Mouse (Mus musculus) stomach, embryonic 14.5 days (tissue): ENCODE results near the gene Scml4. TPM values are rescaled to one million over a fixed set of nuclear protein-coding genes. Genes with fewer than 3 reads are reported as not detected.

Experiments used
- ATAC-seq: fragments of 200-750 bp; cut with Nextera tagmentation; 2 replicates; pipeline ENCODE4 v1.8.0; 2017; ENCODE audit warnings: low read depth, moderate TSS enrichment; ENCODE audit not compliant: insufficient number of reproducible peaks, insufficient read depth, low FRiP score
- H3K27ac ChIP-seq: fragments of 300-500 bp; sonication (generic); 2 replicates; pipeline ENCODE4 v1.5.1; 2014; ENCODE audit warnings: mild to moderate bottlenecking, low read length, moderate library complexity, mixed read lengths
- H3K27me3 ChIP-seq: fragments of 300-500 bp; sonication (generic); 2 replicates; pipeline ENCODE4 v1.6.1; 2014; ENCODE audit warnings: low read length, control low read depth, mixed read lengths; ENCODE audit not compliant: control insufficient read depth, insufficient read depth
- H3K36me3 ChIP-seq: fragments of 300-500 bp; sonication (generic); 2 replicates; pipeline ENCODE4 v1.6.1; 2014; ENCODE audit warnings: mild to moderate bottlenecking, control low read depth, low read length, moderate library complexity, mixed read lengths; ENCODE audit not compliant: control insufficient read depth, insufficient read depth
- H3K4me1 ChIP-seq: fragments of 300-500 bp; sonication (generic); 2 replicates; pipeline ENCODE4 v1.6.1; 2014; ENCODE audit warnings: low read length, control low read depth, mixed read lengths; ENCODE audit not compliant: control insufficient read depth, insufficient read depth
- H3K4me2 ChIP-seq: fragments of 300-500 bp; sonication (generic); replicated peaks from 2 replicates; pipeline ENCODE4 v1.6.1; 2014; ENCODE audit warnings: low read depth, low read length, control low read depth
- H3K4me3 ChIP-seq: fragments of 300-500 bp; sonication (generic); 2 replicates; pipeline ENCODE4 v1.5.1; 2014; ENCODE audit warnings: low read depth, low read length, control low read depth
- H3K9ac ChIP-seq: fragments of 300-500 bp; sonication (generic); replicated peaks from 2 replicates; pipeline ENCODE4 v1.6.1; 2014; ENCODE audit warnings: low read depth, mild to moderate bottlenecking, control low read depth, low read length, moderate library complexity, mixed read lengths
- H3K9me3 ChIP-seq: fragments of 300-500 bp; sonication (generic); 2 replicates; pipeline ENCODE4 v1.6.1; 2016; ENCODE audit warnings: low read depth, low read length, control low read depth; ENCODE audit not compliant: control insufficient read depth
- WGBS: fragments of 180-500 bp; shearing (Covaris S2); extraction: QIAGEN DNeasy Blood & Tissue Kit; methylation state at CpG from one replicate; pipeline ENCODE4 v1.1.7; 2014; 5-methylcytosine and 5-hydroxymethylcytosine counted together
- polyA plus RNA-seq: library from polyadenylated mRNA; unstranded; fragments of >200 nt; fragmentation: Nextera tagmentation; extraction: Ambion mirVana; gene quantifications from 2 replicates; pipeline ENCODE4 v1.2.1, GENCODE M21; 2014

The Scml4 gene
- polyA plus RNA-seq, 1 experiment from 2014 or later: 4.7 TPM

- Histone ChIP-seq H3K27ac (no peak overlapping the region), H3K36me3 (no peaks in the 10 kb centered on the region), H3K4me3 (no peak overlapping the region), H3K27me3 (no peaks in the 10 kb centered on the region), H3K9me3 (no peaks in the 10 kb centered on the region), H3K4me1 (peaks cover 19% of the 10 kb centered on the region; the same call in 1 of the 2 replicates), H3K9ac (no peak overlapping the region), H3K4me2 (no peak overlapping the region)
- 78% methylated on average over 4 of the region's 4 CpGs for WGBS
- no peak for ATAC-seq
Measured at GRCm38 (mm10) chr10:42938361-42938760, 78.2 kb downstream of the Scml4 start.

GRCm38 (mm10) chr10:42939691-42940090 lies 79.5 kb downstream of the Scml4 start:
- WGBS: 50% methylated on average over 7 of the region's 7 CpGs
- Histone ChIP-seq H3K9ac (no peak overlapping the region), H3K4me2 (no peak overlapping the region), H3K27ac (no peak overlapping the region), H3K4me1 (peaks cover 18% of the 10 kb centered on the region; the same call in 1 of the 2 replicates), H3K9me3 (no peaks in the 10 kb centered on the region), H3K27me3 (no peaks in the 10 kb centered on the region), H3K4me3 (no peak overlapping the region), H3K36me3 (no peaks in the 10 kb centered on the region)
- ATAC-seq: no peak

- WGBS: 69% methylated on average over 21 of the region's 21 CpGs
- Histone ChIP-seq H3K9ac (no peak overlapping the region), H3K4me1 (peaks cover 14% of the 10 kb centered on the region; the same call in 1 of the 2 replicates), H3K4me3 (no peak overlapping the region), H3K36me3 (no peaks in the 10 kb centered on the region), H3K4me2 (peak overlapping the region; percentile 12; the same call in 1 of the 2 replicates), H3K9me3 (no peaks in the 10 kb centered on the region), H3K27ac (no peak overlapping the region), H3K27me3 (no peaks in the 10 kb centered on the region)
- no peak for ATAC-seq
Measured at GRCm38 (mm10) chr10:42940193-42941050, 80.3 kb downstream of the Scml4 start.

GRCm38 (mm10) chr10:42941278-42941677 lies 81.1 kb downstream of the Scml4 start:
- H3K9ac ChIP-seq: 0 out of 2 replicates have a peak overlapping the region, but pooled peaks have one; percentile 14

GRCm38 (mm10) chr10:42941697-42942221 lies 81.6 kb downstream of the Scml4 start:
- 45% methylated on average over 14 of the region's 14 CpGs for WGBS
- no peaks in the 10 kb centered on the region for H3K36me3 ChIP-seq
- ATAC-seq: peak; percentile 78
- H3K9me3 ChIP-seq: no peaks in the 10 kb centered on the region
- H3K4me2 ChIP-seq: peak overlapping the region; percentile 30
- no peaks in the 10 kb centered on the region for H3K27me3 ChIP-seq
- peak overlapping the region; percentile 69; the same call in 1 of the 2 replicates for H3K27ac ChIP-seq
- H3K4me3 ChIP-seq: peak overlapping the region; percentile 2; the same call in 1 of the 2 replicates
- peaks cover 14% of the 10 kb centered on the region; the same call in 1 of the 2 replicates for H3K4me1 ChIP-seq
- H3K9ac ChIP-seq: no peak overlapping the region

More at GRCm38 (mm10) chr10:42941278-42941677, 81.1 kb downstream of the Scml4 start:
- Histone ChIP-seq H3K27me3 (no peaks in the 10 kb centered on the region), H3K4me2 (peak overlapping the region; percentile 30), H3K9me3 (no peaks in the 10 kb centered on the region), H3K27ac (peak overlapping the region; percentile 69; the same call in 1 of the 2 replicates), H3K4me3 (peak overlapping the region; percentile 2; the same call in 1 of the 2 replicates), H3K36me3 (no peaks in the 10 kb centered on the region), H3K4me1 (peaks cover 14% of the 10 kb centered on the region; the same call in 1 of the 2 replicates)
- ATAC-seq: no peak
- 59% methylated on average over 4 of the region's 4 CpGs for WGBS

- Histone ChIP-seq H3K36me3 (no peaks in the 10 kb centered on the region), H3K27me3 (no peaks in the 10 kb centered on the region), H3K4me3 (no peak overlapping the region), H3K4me1 (peaks cover 14% of the 10 kb centered on the region; the same call in 1 of the 2 replicates), H3K27ac (no peak overlapping the region), H3K4me2 (no peak overlapping the region), H3K9me3 (no peaks in the 10 kb centered on the region), H3K9ac (no peak overlapping the region)
- WGBS: 88% methylated on average over 3 of the region's 3 CpGs
- ATAC-seq: no peak
Measured at GRCm38 (mm10) chr10:42942300-42942699, 82.1 kb downstream of the Scml4 start.

- Histone ChIP-seq H3K4me3 (no peak overlapping the region), H3K9ac (no peak overlapping the region), H3K36me3 (no peaks in the 10 kb centered on the region), H3K27ac (no peak overlapping the region), H3K4me1 (peaks cover 12% of the 10 kb centered on the region), H3K4me2 (no peak overlapping the region), H3K9me3 (no peaks in the 10 kb centered on the region), H3K27me3 (no peaks in the 10 kb centered on the region)
- WGBS: 61% methylated on average over 4 of the region's 4 CpGs
- ATAC-seq: no peak
Measured at GRCm38 (mm10) chr10:42945316-42945715, 85.1 kb downstream of the Scml4 start.

- H3K9me3 ChIP-seq: no peaks in the 10 kb centered on the region
- no peak overlapping the region for H3K9ac ChIP-seq
- H3K4me1 ChIP-seq: peaks cover 16% of the 10 kb centered on the region
- 92% methylated on average over 5 of the region's 5 CpGs for WGBS
- H3K36me3 ChIP-seq: no peaks in the 10 kb centered on the region
- no peak overlapping the region for H3K27ac ChIP-seq
- H3K4me2 ChIP-seq: no peak overlapping the region
- no peak overlapping the region for H3K4me3 ChIP-seq
- no peak for ATAC-seq
- no peaks in the 10 kb centered on the region for H3K27me3 ChIP-seq
Measured at GRCm38 (mm10) chr10:42947336-42947735, 87.2 kb downstream of the Scml4 start.
